Mouse (Mus musculus) liver, embryonic 11.5 days (tissue): ENCODE measurements around the gene Nkx2-9. TPM values are rescaled to one million over a fixed set of nuclear protein-coding genes. Genes with fewer than 3 reads are reported as not detected.

Source experiments
- ATAC-seq: fragments of 200-750 bp; cut with Nextera tagmentation; replicated peaks from 2 replicates; pipeline ENCODE4 v1.8.0; 2017; ENCODE audit warnings: moderate number of reproducible peaks, mild to moderate bottlenecking, moderate TSS enrichment, moderate library complexity; ENCODE audit not compliant: low FRiP score
- DNase-seq: peaks from one replicate; pipeline ENCODE4 v3.0.0-alpha.2; 2017; ENCODE audit warnings: low spot score
- H3K27ac ChIP-seq: fragments of 300-500 bp; sonication (generic); 2 replicates; pipeline ENCODE4 v1.5.1; 2014; ENCODE audit warnings: mild to moderate bottlenecking, low read depth, low read length, control low read depth
- H3K27me3 ChIP-seq: fragments of 300-500 bp; sonication (generic); replicated peaks from 2 replicates; pipeline ENCODE4 v1.6.1; 2014; ENCODE audit warnings: low read length, mixed read lengths; ENCODE audit not compliant: control insufficient read depth, insufficient read depth
- H3K36me3 ChIP-seq: fragments of 300-500 bp; sonication (generic); 2 replicates; pipeline ENCODE4 v1.6.1; 2014; ENCODE audit warnings: mild to moderate bottlenecking, low read length, moderate library complexity, mixed read lengths; ENCODE audit not compliant: control insufficient read depth, insufficient read depth
- H3K4me1 ChIP-seq: fragments of 300-500 bp; sonication (generic); replicated peaks from 2 replicates; pipeline ENCODE4 v1.6.1; 2014; ENCODE audit warnings: low read length, mixed read lengths; ENCODE audit not compliant: control insufficient read depth, insufficient read depth
- H3K4me2 ChIP-seq: fragments of 300-500 bp; sonication (generic); 2 replicates; pipeline ENCODE4 v1.6.1; 2014; ENCODE audit warnings: mild to moderate bottlenecking, control low read depth, moderate library complexity
- H3K4me3 ChIP-seq: fragments of 300-500 bp; sonication (generic); 2 replicates; pipeline ENCODE4 v1.5.1; 2014; ENCODE audit warnings: low read depth, low read length, control low read depth
- H3K9ac ChIP-seq: fragments of 300-500 bp; sonication (generic); 2 replicates; pipeline ENCODE4 v1.6.1; 2014; ENCODE audit warnings: low read depth, low read length, control low read depth
- H3K9me3 ChIP-seq: fragments of 300-500 bp; sonication (generic); 2 replicates; pipeline ENCODE4 v1.6.1; 2016; ENCODE audit warnings: low read length, inconsistent platforms, mixed read lengths; ENCODE audit not compliant: control insufficient read depth
- WGBS: fragments of 180-500 bp; shearing (Covaris S2); extraction: QIAGEN DNeasy Blood & Tissue Kit; methylation state at CpG from one replicate; pipeline ENCODE4 v1.1.7; 2014; 5-methylcytosine and 5-hydroxymethylcytosine counted together
- polyA plus RNA-seq: library from polyadenylated mRNA; unstranded; fragments of >200 nt; fragmentation: Nextera tagmentation; extraction: Ambion mirVana; gene quantifications from 2 replicates; pipeline ENCODE4 v1.2.1, GENCODE M21; 2014

Gene Nkx2-9
- polyA plus RNA-seq, 1 experiment from 2014 or later = not detected

GRCm38 (mm10) chr12:56612349-56612735 lies 742 bp downstream of the Nkx2-9 start:
- Histone ChIP-seq H3K4me1 (no peaks in the 10 kb centered on the region), H3K4me3 (no peak overlapping the region), H3K27me3 (peaks cover 90% of the 10 kb centered on the region), H3K4me2 (peak overlapping the region; percentile 45), H3K9ac (no peak overlapping the region), H3K9me3 (no peaks in the 10 kb centered on the region), H3K27ac (no peak overlapping the region), H3K36me3 (no peaks in the 10 kb centered on the region)
- DNase-seq (no peak), ATAC-seq (no peak)
- 2% methylated on average over 10 of the region's 10 CpGs for WGBS

DNA sequence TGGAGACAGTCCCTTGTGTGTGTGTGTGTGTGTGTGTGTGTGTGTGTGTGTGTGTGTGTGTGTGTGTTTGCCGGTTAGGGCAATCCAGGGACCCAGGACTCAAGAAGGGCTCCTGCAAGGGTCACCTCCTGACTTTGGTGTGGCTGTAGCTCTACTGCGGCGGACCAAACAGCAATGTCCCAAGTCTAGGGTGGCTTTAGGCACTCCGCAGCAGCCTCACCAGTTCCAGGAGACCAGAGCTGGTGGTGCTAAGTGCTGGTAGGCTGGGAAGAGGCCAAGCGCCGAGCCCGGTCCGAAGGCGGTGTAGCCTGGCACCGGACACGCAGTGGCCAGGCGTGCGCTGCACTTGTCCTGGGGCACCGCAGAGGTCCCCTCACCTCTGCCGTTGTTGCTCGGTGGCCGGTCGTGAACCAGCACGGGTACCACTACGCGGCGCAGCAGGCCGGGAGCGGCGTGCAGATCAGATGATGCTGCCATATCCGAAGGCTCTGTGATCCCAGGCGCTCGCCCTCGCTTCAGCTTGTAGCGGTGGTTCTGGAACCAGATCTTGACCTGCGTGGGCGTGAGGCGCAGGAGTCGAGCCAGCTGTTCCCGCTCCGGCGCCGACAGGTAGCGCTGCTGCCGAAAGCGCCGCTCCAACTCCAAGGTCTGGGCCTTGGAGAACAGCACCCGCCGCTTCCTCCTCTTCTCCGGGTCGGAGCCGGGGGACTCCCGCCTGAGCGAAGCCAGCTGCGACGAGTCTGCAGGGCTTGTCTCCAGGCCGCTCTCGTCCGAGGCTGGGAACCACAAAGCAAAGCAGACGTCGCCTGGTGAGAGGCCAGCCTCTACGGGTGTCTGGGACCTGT lies 1.4 kb downstream of the Nkx2-9 start:
- Histone ChIP-seq H3K27me3 (peaks cover 94% of the 10 kb centered on the region), H3K36me3 (no peaks in the 10 kb centered on the region), H3K27ac (no peak overlapping the region), H3K4me2 (peak overlapping the region; percentile 45), H3K9ac (no peak overlapping the region), H3K9me3 (no peaks in the 10 kb centered on the region), H3K4me1 (no peaks in the 10 kb centered on the region), H3K4me3 (peak overlapping the region; percentile 7; the same call in 1 of the 2 replicates)
- ATAC-seq (no peak), DNase-seq (peak; percentile 44)
- WGBS = 2% methylated on average over 57 of the region's 57 CpGs

DNA sequence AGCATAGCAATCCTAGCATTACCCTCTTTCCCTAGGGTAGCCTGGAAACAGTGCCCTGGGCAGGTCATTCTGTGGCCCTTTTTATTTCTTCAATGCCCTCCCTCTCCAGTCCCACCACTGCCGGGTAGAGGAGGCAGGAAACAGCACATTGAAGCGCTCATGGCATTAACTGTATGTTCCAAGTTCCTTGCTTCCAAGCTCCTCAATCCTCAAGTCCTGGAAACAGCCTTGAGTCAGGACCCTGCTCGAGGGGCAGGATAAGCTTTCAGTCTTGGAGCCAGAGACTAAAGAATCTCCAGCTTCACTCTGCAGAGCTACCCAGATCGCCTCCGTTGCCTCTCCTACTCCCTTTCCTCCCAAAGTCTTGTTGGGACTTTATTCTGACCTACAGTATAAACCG lies 2.2 kb downstream of the Nkx2-9 start:
- DNase-seq (no peak), ATAC-seq (no peak)
- no peaks in the 10 kb centered on the region for H3K4me1 ChIP-seq
- H3K9ac ChIP-seq = no peak overlapping the region
- no peak overlapping the region for H3K4me3 ChIP-seq
- no peaks in the 10 kb centered on the region for H3K36me3 ChIP-seq
- H3K27ac ChIP-seq = no peak overlapping the region
- H3K4me2 ChIP-seq = no peak overlapping the region
- no peaks in the 10 kb centered on the region for H3K9me3 ChIP-seq
- 5% methylated on average over 6 of the region's 6 CpGs for WGBS
- H3K27me3 ChIP-seq = peaks cover 92% of the 10 kb centered on the region

GRCm38 (mm10) chr12:56591722-56592121 lies 21.4 kb downstream of the Nkx2-9 start:
- Histone ChIP-seq H3K4me3 (no peak overlapping the region), H3K27me3 (no peaks in the 10 kb centered on the region; the same call in 1 of the 2 replicates), H3K36me3 (no peaks in the 10 kb centered on the region), H3K9me3 (no peaks in the 10 kb centered on the region), H3K4me2 (no peak overlapping the region), H3K9ac (no peak overlapping the region), H3K27ac (no peak overlapping the region), H3K4me1 (no peaks in the 10 kb centered on the region)
- no peak for DNase-seq
- 8% methylated on average over 4 of the region's 4 CpGs for WGBS
- ATAC-seq = no peak

DNA sequence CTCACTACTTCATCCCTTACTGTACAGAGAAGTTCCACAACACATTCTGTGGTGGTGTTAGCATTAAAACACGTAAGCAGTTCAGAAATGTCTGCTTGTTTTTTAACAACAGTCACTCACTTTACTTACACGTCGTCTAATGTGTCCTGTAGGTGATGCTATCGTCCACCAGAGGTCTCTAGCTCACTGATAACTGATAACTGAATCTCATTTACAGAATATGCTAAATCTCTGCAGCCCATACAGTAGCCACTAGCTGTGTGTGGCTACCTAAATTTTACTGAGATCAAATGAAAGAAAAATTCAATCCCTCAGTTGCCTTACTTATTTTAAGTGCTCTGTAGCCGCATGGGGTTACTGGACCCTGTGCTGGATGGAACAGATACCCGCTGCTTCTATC lies 25.3 kb downstream of the Nkx2-9 start:
- no peaks in the 10 kb centered on the region for H3K4me1 ChIP-seq
- no peak overlapping the region for H3K9ac ChIP-seq
- no peak for ATAC-seq
- H3K36me3 ChIP-seq = no peaks in the 10 kb centered on the region
- H3K27ac ChIP-seq = no peak overlapping the region
- no peak overlapping the region for H3K4me2 ChIP-seq
- no peaks in the 10 kb centered on the region for H3K27me3 ChIP-seq
- no peaks in the 10 kb centered on the region for H3K9me3 ChIP-seq
- H3K4me3 ChIP-seq = no peak overlapping the region
- 31% methylated on average over 6 of the region's 6 CpGs for WGBS
- no peak for DNase-seq

Other genes starting within 250 kb of the Nkx2-9 start
- gene Nkx2-1, start 76.4 kb downstream of the Nkx2-9 start, polyA plus RNA-seq = 0.10 TPM in 1 of 2 replicates, not detected in the other
- gene Pax9, start 78.5 kb upstream of the Nkx2-9 start, polyA plus RNA-seq = 0.60 and 0.61 TPM in 2 replicates